Mouse (Mus musculus) megakaryocyte, embryonic 14.5 days (primary cell): ENCODE results near the gene Nrgn.

Source experiments
- FLI1 ChIP-seq: IDR thresholded peaks from 2 replicates; pipeline ENCODE4 v1.6.1; 2012; ENCODE audit warnings: low read length, inconsistent platforms, mixed read lengths
- GATA1 ChIP-seq: IDR thresholded peaks from 3 replicates; pipeline ENCODE4 v1.6.1; 2012; ENCODE audit warnings: mixed read lengths, low read length, inconsistent platforms, borderline replicate concordance

DNA sequence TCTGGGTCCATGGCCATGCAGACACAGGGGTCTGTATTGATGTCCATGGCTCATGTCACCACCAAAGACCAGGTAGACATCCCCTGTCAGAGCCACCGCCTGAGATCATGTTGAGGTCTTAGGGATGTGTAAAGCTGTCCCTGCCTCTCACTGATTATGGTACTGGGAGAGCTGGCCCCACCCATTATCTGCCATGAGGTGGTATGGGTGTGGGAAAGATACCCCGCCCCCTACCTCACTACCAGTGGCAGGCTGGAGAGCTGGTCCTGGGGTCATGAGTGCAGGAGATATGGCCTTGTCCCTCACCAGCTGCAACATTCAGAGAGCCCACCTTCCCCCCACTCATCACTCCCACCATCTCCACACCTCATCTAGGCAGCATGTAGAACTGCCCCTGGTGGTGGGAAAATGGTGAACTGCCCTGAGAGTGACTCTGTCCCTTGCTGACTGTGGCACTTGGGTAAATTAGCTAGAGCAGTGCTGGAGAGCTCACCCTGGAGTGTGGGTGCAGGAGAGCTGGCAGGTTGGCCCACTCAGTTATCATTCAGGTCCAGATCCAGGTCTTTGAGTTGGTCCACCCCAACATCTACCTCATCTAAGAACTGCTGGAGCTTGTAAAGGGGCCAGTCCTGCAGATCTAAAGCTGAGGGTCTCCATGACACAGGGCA is 48.0 kb upstream of the Nrgn start:
- TF ChIP-seq GATA1 = no peak
- no peak for TF ChIP-seq FLI1
